Mouse (Mus musculus): Measurements from ENCODE around the gene Triobp. TPM values are rescaled to one million over a fixed set of nuclear protein-coding genes. Genes with fewer than 3 reads are reported as not detected.
"Not testable (repeated sequence)": the region's sequence is repeated elsewhere in the genome, so short reads cannot be mapped to it uniquely, and the experiment has no call there.

Triobp gene
- total RNA-seq, 2 experiments from 2014 or later = 111 to 142 TPM

GRCm38 (mm10) chr15:79001559-79001958 lies 54.0 kb downstream of the Triobp start:
- no peak for DNase-seq

GRCm38 (mm10) chr15:79002036-79002435 lies 54.5 kb downstream of the Triobp start:
- peak; percentile 84 to 90 for DNase-seq

GRCm38 (mm10) chr15:79003079-79003478 lies 55.6 kb downstream of the Triobp start:
- no peak for DNase-seq

DNA sequence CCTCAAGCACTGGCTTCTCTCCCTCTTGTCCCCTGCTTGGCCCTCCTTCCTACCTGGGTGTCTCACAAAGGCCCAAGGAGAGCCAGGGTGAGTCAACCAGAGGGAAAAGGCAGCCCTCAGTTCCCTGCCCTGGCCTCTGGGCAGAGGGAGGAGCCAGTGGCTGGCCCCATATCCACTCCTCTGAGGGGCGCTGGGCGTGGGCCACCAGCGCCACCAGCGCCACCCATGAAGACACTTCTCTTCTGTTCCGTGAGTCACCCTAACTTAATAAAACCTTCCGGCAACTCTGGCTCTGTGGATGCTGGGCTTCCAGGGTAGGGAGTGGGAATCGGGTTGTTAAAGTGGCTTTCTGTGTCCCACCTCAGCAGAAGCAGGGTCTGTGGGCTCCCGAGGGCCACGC lies 58.1 kb downstream of the Triobp start:
- no peak for DNase-seq

DNA sequence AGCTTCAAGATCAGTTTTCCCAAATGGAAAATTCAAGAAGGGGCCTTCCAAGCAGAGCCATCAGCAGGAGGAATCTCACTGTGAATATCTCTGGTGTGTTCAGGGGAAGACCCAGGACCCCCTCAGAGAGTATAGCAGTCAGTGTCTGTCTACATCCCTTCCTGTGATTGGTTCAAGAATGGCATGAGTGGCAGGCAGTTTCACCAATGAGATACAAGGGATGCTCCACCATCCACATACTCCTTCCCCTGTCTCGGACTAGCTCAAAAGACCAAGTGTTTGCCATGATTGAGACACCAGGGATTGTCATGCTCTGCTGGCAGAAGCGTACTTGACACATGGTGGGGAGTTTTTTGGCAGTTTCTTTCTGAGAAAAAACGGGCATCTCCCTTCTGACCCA lies 59.1 kb downstream of the Triobp start:
- no peak for DNase-seq

GRCm38 (mm10) chr15:79007059-79007458 lies 59.5 kb downstream of the Triobp start:
- DNase-seq = no peak

DNA sequence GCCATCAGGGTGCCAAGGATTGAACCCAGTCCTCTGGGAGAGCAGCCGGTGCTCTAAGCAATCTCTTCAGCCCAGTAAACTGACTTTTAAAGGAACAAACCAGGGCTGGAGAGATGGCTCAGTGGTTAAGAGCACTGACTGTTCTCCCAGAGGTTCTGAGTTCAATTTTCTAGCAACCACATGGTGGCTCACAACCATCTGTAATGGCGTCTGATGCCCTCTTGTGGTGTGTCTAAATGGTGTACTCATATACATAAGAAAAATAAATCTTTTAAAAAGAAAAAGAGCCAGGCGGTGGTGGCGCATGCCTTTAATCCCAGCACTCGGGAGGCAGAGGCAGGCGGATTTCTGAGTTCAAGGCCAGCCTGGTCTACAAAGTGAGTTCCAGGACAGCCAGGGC lies 60.3 kb downstream of the Triobp start:
- DNase-seq = not testable (repeated sequence)

DNA sequence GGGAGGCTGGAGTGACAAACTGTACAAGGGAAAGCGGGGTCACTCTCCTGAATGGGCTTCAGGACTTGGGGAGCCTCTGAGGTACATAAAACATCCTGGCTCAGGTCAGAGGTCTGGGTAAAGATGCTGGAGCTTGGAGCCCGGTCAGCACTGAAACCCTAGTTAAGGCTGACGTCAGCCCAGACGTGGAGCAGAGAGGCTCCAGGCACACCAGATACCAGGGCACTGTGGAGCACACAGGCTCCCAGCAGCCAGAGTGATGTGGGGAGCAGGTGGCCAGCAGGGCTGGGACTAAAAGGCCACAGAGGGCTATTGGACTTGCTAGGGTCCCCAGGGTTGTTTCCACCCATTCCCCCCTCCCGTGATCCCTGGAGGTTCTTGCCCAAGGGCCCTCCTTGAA lies 62.2 kb downstream of the Triobp start:
- DNase-seq = no peak

DNA sequence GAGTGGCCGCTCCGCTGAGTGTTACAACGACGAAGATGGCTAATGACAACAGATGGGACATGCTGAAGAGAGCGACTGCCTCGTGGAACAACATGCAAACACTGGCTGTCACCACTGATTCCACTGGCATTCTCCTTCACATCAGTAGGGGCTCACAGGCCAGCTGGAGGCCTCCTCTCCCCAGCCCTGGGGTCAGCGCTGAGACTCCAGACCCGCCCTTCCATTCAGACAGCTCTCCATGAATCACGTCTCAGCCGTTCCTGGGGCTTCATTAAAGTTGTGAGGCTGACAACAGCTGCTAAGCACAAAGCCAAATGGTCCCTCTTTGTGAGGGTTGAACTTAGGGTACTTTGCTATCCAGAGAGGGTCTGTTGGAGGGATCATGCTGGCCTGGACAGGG lies 64.0 kb downstream of the Triobp start:
- no peak for DNase-seq

DNA sequence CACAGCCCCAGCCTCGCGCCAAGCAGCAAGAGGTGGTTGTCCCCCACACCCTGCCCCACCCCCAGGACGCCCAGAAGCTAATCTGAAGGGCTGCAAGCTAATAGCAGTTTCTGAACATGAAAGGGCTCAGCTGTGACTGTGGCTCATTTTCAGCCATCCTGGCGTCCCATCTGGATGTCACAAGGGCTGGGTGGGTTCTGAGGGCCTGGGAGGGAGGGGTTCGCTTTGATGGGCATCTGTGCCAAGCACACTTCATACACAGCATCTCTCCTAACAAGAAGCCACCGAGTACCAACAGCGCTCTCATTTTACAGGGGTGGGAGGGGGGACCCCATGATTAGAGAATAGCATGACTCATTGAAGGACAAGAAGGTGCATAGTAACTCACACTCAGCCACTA lies 65.9 kb downstream of the Triobp start:
- DNase-seq = no peak

DNA sequence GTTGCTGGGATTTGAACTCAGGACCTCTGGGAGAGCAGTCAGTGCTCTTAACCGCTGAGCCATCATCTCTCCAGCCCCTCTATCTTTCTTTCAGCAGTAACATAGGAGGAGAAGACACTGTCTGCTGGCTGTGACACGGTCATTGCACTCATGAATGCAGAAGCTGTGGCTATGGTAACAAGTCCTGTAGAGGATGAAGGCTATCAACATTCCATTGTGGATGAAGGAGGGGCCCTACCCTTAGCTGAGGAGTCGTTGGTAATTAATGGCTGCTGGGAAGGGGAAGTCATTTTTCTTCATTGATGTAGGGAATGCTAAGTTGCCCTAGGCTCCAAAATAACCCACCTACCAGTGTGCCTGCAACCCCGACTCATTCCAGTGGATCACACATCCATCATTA lies 70.7 kb downstream of the Triobp start:
- DNase-seq = no peak

- no peak for DNase-seq
These were observed 71.4 kb downstream of the Triobp start for GRCm38 (mm10) chr15:79018886-79019285.

DNA sequence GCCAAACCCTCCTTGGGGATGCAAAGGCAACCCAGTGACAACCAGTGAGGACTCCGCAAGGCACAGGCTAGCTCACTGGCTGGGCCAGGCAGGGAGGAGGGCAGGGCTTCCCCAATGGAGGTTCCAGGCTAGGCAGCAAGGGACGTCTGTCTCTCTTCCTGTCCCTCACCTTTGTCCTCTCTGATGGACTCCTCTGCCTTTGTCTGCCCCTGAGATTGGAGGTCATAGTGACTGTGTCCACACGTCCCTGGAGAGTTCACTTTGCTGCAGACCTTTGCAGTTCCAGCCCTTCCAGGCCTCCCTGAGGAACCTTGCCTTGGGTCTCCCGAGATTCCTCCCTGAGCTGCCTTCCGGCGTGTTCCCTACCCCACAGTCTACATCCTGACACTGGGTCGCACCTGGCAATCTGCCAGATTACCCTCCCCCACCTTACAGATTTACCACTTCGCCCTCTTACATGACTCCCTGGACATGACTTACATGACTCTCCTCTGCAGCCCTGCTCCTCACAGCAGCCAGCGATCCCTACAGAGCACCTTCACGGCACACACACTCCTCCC lies 75.2 kb downstream of the Triobp start:
- no peak for DNase-seq

- DNase-seq = no peak
These were observed 75.8 kb downstream of the Triobp start for GRCm38 (mm10) chr15:79023366-79023765.

DNA sequence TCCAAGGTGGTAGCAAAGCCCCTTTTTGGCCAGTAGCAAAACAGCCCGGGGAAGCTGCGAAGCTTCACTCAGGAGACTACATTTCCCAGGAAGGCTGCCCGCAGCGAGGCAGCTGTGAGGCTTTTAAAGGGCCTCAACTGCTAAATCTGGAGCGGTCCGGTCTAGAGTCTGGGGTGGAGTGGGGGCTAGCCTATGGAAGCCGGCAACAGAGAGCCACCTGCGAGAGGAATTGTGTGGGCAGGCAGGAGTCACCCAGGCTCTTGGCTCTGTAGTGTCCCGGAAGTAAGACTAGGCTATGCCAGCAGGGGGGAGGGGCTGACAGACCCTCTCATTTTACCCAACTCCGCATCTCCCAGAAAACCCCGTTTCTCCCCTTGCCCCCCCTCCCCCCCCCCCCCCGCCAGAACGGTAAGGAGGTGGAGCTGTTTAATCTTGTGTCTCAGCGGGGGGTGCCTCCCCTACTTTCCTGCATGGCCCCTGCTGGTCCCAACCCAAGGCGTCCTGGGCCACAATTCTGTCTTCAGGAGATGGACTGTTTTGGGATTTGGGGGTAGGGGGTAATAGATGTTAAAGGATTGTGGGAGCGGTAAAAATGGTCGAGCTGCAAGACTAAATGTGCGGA lies 78.3 kb downstream of the Triobp start:
- DNase-seq = no peak

GRCm38 (mm10) chr15:79026511-79027290 lies 79.2 kb downstream of the Triobp start:
- no peak for DNase-seq

DNA sequence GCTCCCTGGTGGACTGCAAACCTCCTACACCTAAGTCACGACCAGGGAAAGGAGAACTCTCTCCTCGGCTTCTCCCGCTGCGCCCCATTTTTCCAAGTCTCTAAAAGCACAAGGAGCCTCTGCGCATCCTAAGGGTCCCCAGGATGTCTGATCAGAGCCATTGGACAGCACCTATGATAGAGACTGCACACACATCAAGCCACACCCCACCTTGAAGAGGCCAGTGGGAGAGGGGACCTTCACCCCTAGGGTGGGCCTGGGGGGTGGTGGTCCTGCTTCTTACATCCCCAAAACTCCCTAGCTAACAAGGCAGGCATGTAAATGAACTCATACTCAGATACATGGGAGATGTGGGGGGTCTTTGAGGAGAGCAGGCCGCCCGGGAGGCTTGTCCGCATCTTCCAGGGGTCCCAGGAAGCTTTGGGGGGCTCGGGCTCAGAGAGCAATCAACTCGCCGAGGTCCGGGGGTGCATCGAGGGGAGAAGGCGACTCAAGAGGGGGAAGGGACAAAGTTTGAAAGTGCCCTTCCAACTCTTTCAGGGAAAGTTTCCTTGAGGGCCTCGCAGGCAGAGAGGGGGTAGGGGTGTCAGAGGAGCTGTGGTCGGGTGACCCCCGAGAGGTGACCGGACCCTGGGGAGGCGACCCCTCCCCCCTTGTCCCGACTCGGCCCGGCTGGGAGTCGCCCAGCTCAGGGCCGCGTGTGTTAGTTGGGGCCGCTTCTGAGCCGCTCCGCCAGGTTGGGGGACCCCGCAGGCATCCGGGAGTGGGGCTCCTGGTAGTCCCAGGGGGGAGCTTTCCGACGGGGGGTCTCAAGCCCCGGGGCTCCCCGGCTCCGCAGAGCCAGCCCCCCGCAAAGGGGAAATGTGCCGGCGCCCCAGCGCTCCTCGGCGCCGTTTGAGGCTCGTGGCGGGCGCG lies 80.0 kb downstream of the Triobp start:
- DNase-seq = peak; percentile 44 to 68

DNA sequence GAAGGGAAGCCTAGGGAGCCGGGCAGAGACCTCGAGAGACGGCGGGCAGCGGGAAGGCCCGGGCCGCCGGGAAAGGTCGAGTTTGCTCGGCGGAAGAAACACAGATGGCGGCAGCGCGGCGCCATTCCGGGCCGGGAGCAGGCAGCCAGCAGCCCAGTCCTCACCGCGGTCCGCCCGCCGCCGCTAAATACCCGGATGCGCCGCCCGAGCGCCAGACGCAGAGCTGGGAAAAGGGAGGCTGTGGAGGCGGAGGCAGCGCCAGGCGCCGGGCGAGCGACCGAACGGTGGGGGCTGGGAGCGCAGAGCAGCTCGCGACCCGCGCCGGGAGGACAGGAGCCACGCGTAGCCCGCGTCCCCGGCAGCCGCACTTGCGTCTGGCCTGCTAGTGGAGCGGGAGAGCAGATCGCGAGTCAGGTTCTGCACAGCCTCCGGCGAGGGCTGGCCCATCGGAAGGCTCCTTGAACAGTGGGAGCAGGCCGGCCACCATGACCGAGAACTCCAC lies 80.8 kb downstream of the Triobp start, which contains the start of gene H1f0:
Gene H1f0 (plus strand): TSS at position 214 of the 502 bp plus-strand sequence.
- peak; percentile 97 to 98 for DNase-seq

DNA sequence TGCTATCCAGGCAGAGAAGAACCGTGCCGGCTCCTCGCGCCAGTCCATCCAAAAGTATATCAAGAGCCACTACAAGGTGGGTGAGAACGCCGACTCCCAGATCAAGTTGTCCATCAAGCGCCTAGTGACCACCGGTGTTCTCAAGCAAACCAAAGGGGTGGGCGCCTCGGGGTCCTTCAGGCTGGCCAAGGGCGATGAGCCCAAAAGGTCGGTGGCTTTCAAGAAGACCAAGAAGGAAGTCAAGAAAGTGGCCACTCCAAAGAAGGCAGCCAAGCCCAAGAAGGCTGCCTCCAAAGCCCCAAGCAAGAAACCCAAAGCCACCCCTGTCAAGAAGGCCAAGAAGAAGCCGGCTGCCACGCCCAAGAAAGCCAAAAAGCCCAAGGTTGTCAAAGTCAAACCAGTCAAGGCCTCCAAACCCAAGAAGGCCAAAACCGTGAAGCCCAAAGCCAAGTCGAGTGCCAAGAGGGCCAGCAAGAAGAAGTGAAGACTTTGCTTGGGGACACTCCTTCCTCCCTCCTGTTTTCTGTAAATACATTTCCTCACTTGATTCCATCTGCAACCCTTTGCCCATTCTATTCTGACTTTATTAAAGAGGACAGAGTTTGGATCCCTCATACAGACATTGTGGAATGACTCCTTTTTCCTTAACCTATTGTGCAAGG lies 81.4 kb downstream of the Triobp start:
- no peak for DNase-seq

- no peak for DNase-seq
These were observed 82.2 kb downstream of the Triobp start for GRCm38 (mm10) chr15:79029519-79030241.

All from adrenal gland, postnatal 36 days (tissue).